Mouse (Mus musculus) spleen, postnatal 0 days (tissue): ENCODE measurements around the gene Defb15. TPM values are rescaled to one million over a fixed set of nuclear protein-coding genes. Genes with fewer than 3 reads are reported as not detected.

Source experiments
- polyA plus RNA-seq: library from polyadenylated mRNA; unstranded; fragments of >200 nt; fragmentation: Nextera tagmentation; extraction: Ambion mirVana; gene quantifications from 2 replicates; pipeline ENCODE4 v1.2.1, GENCODE M21; 2015

The Defb15 gene
- polyA plus RNA-seq = not detected in 2 replicates

GRCm38 (mm10) chr8:21932610-21933009, at the start of gene Defb15:
TSS of gene Defb15 (minus strand) at chr8:21932710.

GRCm38 (mm10) chr8:21969475-21969874, 37.0 kb upstream of the Defb15 start, which contains the start of gene Ccdc70:
TSS of gene Ccdc70 (plus strand) at chr8:21969775.

DNA sequence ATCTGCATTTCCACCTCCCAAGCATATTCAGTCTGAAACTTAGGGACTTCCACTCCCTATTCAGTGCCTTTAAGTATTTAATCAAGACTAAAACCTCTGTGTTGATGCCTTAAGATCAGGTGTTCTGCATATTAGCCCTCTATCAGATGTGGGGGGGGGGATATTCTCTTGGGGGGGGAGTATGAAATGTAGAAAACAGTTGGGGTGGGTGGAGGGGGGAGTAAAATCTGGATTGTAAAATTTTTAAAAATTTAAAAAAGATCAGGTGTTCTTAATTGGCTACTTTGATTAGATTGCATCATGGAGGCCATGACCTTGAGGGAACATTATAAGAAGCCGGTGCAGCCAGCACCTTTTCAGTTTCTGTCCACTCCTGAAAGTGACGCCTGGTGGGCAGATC, 25.9 kb upstream of the Defb15 start, which contains the start of gene Fam90a1a:
Gene Fam90a1a, plus strand, starts transcription at position 301 of the 400 bp plus-strand sequence.

DNA sequence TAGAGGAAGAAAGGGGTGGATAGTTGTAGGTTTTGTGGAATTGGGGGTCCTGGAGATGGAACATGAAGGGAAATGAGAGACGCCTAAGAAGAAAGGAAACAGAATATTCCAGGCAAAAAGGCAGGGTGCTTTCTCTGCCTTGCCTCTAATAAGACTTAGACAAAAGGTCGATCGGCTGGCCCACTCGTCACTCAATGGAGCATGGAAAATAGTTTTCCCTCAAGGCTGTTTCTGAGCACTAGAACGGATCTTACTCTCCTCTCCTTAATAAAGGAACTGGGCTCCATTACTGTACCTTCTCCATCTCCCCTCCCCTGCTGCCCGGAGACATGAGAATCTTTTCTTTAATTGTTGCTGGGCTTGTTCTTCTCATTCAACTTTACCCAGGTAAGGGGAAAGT, 14.0 kb upstream of the Defb15 start, which contains the start of gene Defb13:
Gene Defb13, plus strand, starts transcription at position 301 of the 400 bp plus-strand sequence.

DNA sequence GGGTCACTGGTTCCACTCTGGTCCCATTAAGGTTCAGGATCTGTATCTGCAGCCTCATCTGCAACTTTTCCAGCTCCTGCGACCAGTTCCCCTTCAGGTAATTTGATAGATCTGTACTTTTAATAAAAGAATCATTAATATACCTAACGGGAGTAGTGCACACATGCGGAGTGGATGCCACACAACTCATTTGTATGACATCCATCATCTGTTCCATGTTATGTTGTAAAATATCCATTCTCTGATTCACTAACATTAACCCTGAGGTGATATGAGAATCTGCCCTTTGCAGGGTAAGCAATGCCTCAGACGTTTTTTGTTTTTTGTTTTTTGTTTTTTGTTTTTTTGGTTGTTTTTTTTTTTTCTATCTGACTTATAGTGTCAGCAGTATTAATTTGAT, 5.5 kb upstream of the Defb15 start, which contains the start of gene Defb35:
Gene Defb35, plus strand, starts transcription at position 301 of the 400 bp plus-strand sequence.

GRCm38 (mm10) chr8:21906290-21906689, 26.2 kb downstream of the Defb15 start, which contains the start of gene Defb11:
TSS of gene Defb11 (minus strand) at chr8:21906412.

GRCm38 (mm10) chr8:21885321-21885720, 47.2 kb downstream of the Defb15 start, which contains the start of gene Defb9:
TSS of gene Defb9 (minus strand) at chr8:21885421.

Other genes with a start within 250 kb of the Defb15 start
- not detected in 2 replicates for gene AY761184, start 229.1 kb downstream of the Defb15 start, polyA plus RNA-seq
- not detected in 2 replicates for gene Defa24, start 198.2 kb downstream of the Defb15 start, polyA plus RNA-seq
- gene Defb50, start 109.2 kb downstream of the Defb15 start, polyA plus RNA-seq = not detected in 2 replicates
- not detected in 2 replicates for gene Defb2, start 92.8 kb downstream of the Defb15 start, polyA plus RNA-seq
- not detected in 2 replicates for gene Defb10, start 73.8 kb downstream of the Defb15 start, polyA plus RNA-seq
- gene Defb9, start 47.3 kb downstream of the Defb15 start, polyA plus RNA-seq = not detected in 2 replicates
- gene Defb11, start 26.3 kb downstream of the Defb15 start, polyA plus RNA-seq = not detected in 2 replicates
- gene Defb35, start 5.6 kb upstream of the Defb15 start, polyA plus RNA-seq = not detected in 2 replicates
- not detected in 2 replicates for gene Defb13, start 14.1 kb upstream of the Defb15 start, polyA plus RNA-seq
- not detected in 2 replicates for gene Fam90a1a, start 26.0 kb upstream of the Defb15 start, polyA plus RNA-seq
- gene Ccdc70, start 37.1 kb upstream of the Defb15 start, polyA plus RNA-seq = not detected in 2 replicates
- gene Atp7b, start 127.6 kb upstream of the Defb15 start, polyA plus RNA-seq = 10.5 TPM in 2 replicates
- gene Alg11, start 128.0 kb upstream of the Defb15 start, polyA plus RNA-seq = 7.8 and 8.0 TPM in 2 replicates
- 0.13 and 0.25 TPM in 2 replicates for gene Nek5, start 192.3 kb upstream of the Defb15 start, polyA plus RNA-seq
- 2.3 and 2.8 TPM in 2 replicates for gene Nek3, start 233.7 kb upstream of the Defb15 start, polyA plus RNA-seq